8 mouse cellular contexts compared by ENCODE assay signal in genomic region chr5:143112281-143113246, GRCm38 (mm10). TPM values are rescaled to one million over a fixed set of nuclear protein-coding genes. Genes with fewer than 3 reads are reported as not detected.
DNase-seq lines count a peak whose midpoint lies in the region; ATAC-seq and TF ChIP-seq lines count a peak whose summit lies in the region.

Gene Rnf216 (minus strand): TSS chr5:143112994.

- H3K27me3 ChIP-seq in CH12.LX (replicated peaks): no peaks in the 10 kb centered on the region
- no peaks in the 10 kb centered on the region for H3K27me3 ChIP-seq in forebrain, embryonic 11.5 days (ENCODE audit: control insufficient read depth, insufficient read depth, low read length)
- H3K27me3 ChIP-seq in heart, embryonic 16.5 days (ENCODE audit: control insufficient read depth, insufficient read depth, low read length): no peaks in the 10 kb centered on the region
- H3K27me3 ChIP-seq in liver, embryonic 15.5 days: no peaks in the 10 kb centered on the region
- no peaks in the 10 kb centered on the region for H3K27me3 ChIP-seq in neural tube, embryonic 12.5 days (replicated peaks)

- peak; percentile 12 for TF ChIP-seq RAD21 in CH12.LX (IDR thresholded peaks at IDR 0.05; ENCODE audit: low read depth, low read length)

- TF ChIP-seq POLR2A in CH12.LX (IDR thresholded peaks at IDR 0.05; ENCODE audit: low read depth, low read length): peak; percentile 82

- in situ Hi-C loops in CH12.LX (cut with MboI; ENCODE audit: low pct_ligation_motif_present, low pct_unique_long_range_greater_than_20kb, low sequenced_read_pairs): no loop called here

- H3K79me2 ChIP-seq in CH12.LX (replicated peaks; ENCODE audit: control insufficient read depth, extremely low read depth, insufficient read depth, poor library complexity, severe bottlenecking): peaks cover 44% of the 10 kb centered on the region

- H3K4me2 ChIP-seq in CH12.LX (ENCODE audit: insufficient read depth, low read depth, poor library complexity, severe bottlenecking): peak within 1 kb of the TSS; percentile 94
- H3K4me2 ChIP-seq in forebrain, embryonic 11.5 days (ENCODE audit: low read depth, low read length, severe bottlenecking): peak within 1 kb of the TSS; percentile 87
- H3K4me2 ChIP-seq in heart, embryonic 16.5 days (ENCODE audit: low read depth, low read length): peak within 1 kb of the TSS; percentile 95
- H3K4me2 ChIP-seq in liver, embryonic 15.5 days: peak within 1 kb of the TSS; percentile 91
- H3K4me2 ChIP-seq in neural tube, embryonic 12.5 days (replicated peaks): peak within 1 kb of the TSS; percentile 90

- peaks cover 0 to 31% of the 10 kb centered on the region in 2 experiments for H3K4me1 ChIP-seq in CH12.LX (ENCODE audit: control insufficient read depth in 1 of 2, insufficient read depth in 2 of 2)
- 0 out of 2 replicates have a peak, but pooled peaks cover 2% of the 10 kb centered on the region for H3K4me1 ChIP-seq in forebrain, embryonic 11.5 days (replicated peaks; ENCODE audit: control insufficient read depth, insufficient read depth, low read length)
- H3K4me1 ChIP-seq in heart, embryonic 16.5 days (ENCODE audit: control insufficient read depth, insufficient read depth, low read length): peaks cover 17% of the 10 kb centered on the region
- H3K4me1 ChIP-seq in liver, embryonic 15.5 days (replicated peaks): peaks cover 51% of the 10 kb centered on the region
- H3K4me1 ChIP-seq in neural tube, embryonic 12.5 days: peaks cover 10% of the 10 kb centered on the region; the same call in 1 of the 2 replicates

- peak; percentile 94 for DNase-seq in CH12.LX (ENCODE audit: extremely low read depth)
- DNase-seq in c-Kit-positive CD71-positive TER-119-negative erythroid progenitor cells, embryonic 14.5 days (ENCODE audit: low read depth): peak; percentile 87
- peak; percentile 96 for DNase-seq in forebrain, embryonic 11.5 days (ENCODE audit: low spot score)
- peak; percentile 96 for DNase-seq in kidney, postnatal 36 days
- peak; percentile 90 for DNase-seq in telencephalon, adult 2 months (ENCODE audit: low read depth, low spot score)

- TF ChIP-seq EP300 in CH12.LX (IDR thresholded peaks at IDR 0.05; ENCODE audit: low read length): no peak

- TF ChIP-seq CTCF in CH12.LX (conservative IDR thresholded peaks at IDR 0.05 in 1 of 2, IDR thresholded peaks at IDR 0.05 in 1 of 2; ENCODE audit: low read depth in 2 of 2, low read length in 2 of 2): peak in 1 of 2 experiments; percentile 79; a peak in 3 of 4 replicates

- peak; percentile 97 for ATAC-seq in forebrain, embryonic 11.5 days (replicated peaks; ENCODE audit: low FRiP score)
- peak; percentile 94 for ATAC-seq in heart, embryonic 16.5 days (replicated peaks; ENCODE audit: extremely low read depth, insufficient read depth, low FRiP score)
- ATAC-seq in liver, embryonic 15.5 days (ENCODE audit: insufficient read depth): peak; percentile 94
- peak; percentile 97 for ATAC-seq in neural tube, embryonic 12.5 days (ENCODE audit: low FRiP score, low read depth)

- dilution Hi-C loops in CH12.LX (cut with MboI; ENCODE audit: extremely low pct_ligation_motif_present, extremely low pct_unique_long_range_greater_than_20kb, low sequenced_read_pairs): no loop called here

- H3K9ac ChIP-seq in CH12.LX (ENCODE audit: insufficient read depth, low read depth): peak within 1 kb of the TSS; percentile 50
- H3K9ac ChIP-seq in forebrain, embryonic 11.5 days (ENCODE audit: low read length): peak within 1 kb of the TSS; percentile 87
- peak within 1 kb of the TSS; percentile 93 for H3K9ac ChIP-seq in heart, embryonic 16.5 days (ENCODE audit: low read length)
- H3K9ac ChIP-seq in liver, embryonic 15.5 days: peak within 1 kb of the TSS; percentile 90
- peak within 1 kb of the TSS; percentile 93 for H3K9ac ChIP-seq in neural tube, embryonic 12.5 days

- peaks cover 3 to 23% of the 10 kb centered on the region in 2 experiments for H3K36me3 ChIP-seq in CH12.LX (replicated peaks in 1 of 2; ENCODE audit: control insufficient read depth in 1 of 2, insufficient read depth in 1 of 2, low read length in 1 of 2)
- H3K36me3 ChIP-seq in forebrain, embryonic 11.5 days (ENCODE audit: control insufficient read depth, insufficient read depth, low read length): no peaks in the 10 kb centered on the region
- no peaks in the 10 kb centered on the region for H3K36me3 ChIP-seq in heart, embryonic 16.5 days (ENCODE audit: control insufficient read depth, insufficient read depth)
- H3K36me3 ChIP-seq in liver, embryonic 15.5 days (replicated peaks): no peaks in the 10 kb centered on the region
- peaks cover 3% of the 10 kb centered on the region; the same call in 1 of the 2 replicates for H3K36me3 ChIP-seq in neural tube, embryonic 12.5 days

- H3K4me3 ChIP-seq in CH12.LX (replicated peaks in 1 of 3; ENCODE audit: low read depth in 2 of 3, low read length in 2 of 3, poor library complexity in 1 of 3): peak within 1 kb of the TSS; percentile 62 to 85 (median 80)
- peak within 1 kb of the TSS; percentile 84 for H3K4me3 ChIP-seq in forebrain, embryonic 11.5 days (ENCODE audit: low read depth, low read length)
- peak within 1 kb of the TSS; percentile 91 for H3K4me3 ChIP-seq in heart, embryonic 16.5 days (ENCODE audit: low read length)
- H3K4me3 ChIP-seq in liver, embryonic 15.5 days (replicated peaks): peak within 1 kb of the TSS; percentile 96
- peak within 1 kb of the TSS; percentile 87 for H3K4me3 ChIP-seq in neural tube, embryonic 12.5 days

- peak within 1 kb of the TSS; percentile 24; the same call in 1 of the 2 replicates for H3K27ac ChIP-seq in CH12.LX (ENCODE audit: insufficient read depth, low read depth)
- peak within 1 kb of the TSS; percentile 79 for H3K27ac ChIP-seq in forebrain, embryonic 11.5 days (ENCODE audit: low read depth, low read length)
- H3K27ac ChIP-seq in heart, embryonic 16.5 days (ENCODE audit: low read length): peak within 1 kb of the TSS; percentile 79
- peak within 1 kb of the TSS; percentile 88 for H3K27ac ChIP-seq in liver, embryonic 15.5 days (replicated peaks)
- peak within 1 kb of the TSS; percentile 77 for H3K27ac ChIP-seq in neural tube, embryonic 12.5 days

- peaks cover 4% of the 10 kb centered on the region for H3K9me3 ChIP-seq in CH12.LX (replicated peaks; ENCODE audit: low read length)
- H3K9me3 ChIP-seq in forebrain, embryonic 11.5 days (ENCODE audit: control insufficient read depth, low read length): no peaks in the 10 kb centered on the region
- H3K9me3 ChIP-seq in heart, embryonic 16.5 days (replicated peaks; ENCODE audit: control insufficient read depth, low read length): no peaks in the 10 kb centered on the region
- H3K9me3 ChIP-seq in liver, embryonic 15.5 days (replicated peaks): 0 out of 2 replicates have a peak, but pooled peaks cover 1% of the 10 kb centered on the region
- no peaks in the 10 kb centered on the region for H3K9me3 ChIP-seq in neural tube, embryonic 12.5 days

- WGBS in forebrain, embryonic 11.5 days: 1% methylated on average over 93 of the region's 110 CpGs
- 1% methylated on average over 68 of the region's 110 CpGs for WGBS in heart, embryonic 16.5 days
- WGBS in liver, embryonic 15.5 days (ENCODE audit: insufficient replicate concordance): under 1% methylated on average over 109 of the region's 110 CpGs
- WGBS in neural tube, embryonic 12.5 days: 1% methylated on average over 110 of the region's 110 CpGs

TF ChIP-seq in CH12.LX, 34 proteins besides CTCF, POLR2A, EP300 and RAD21 (continues in another document):
- TF ChIP-seq ELF1 (IDR thresholded peaks at IDR 0.05; ENCODE audit: low read depth, low read length) (peak; percentile 95), POLR2AphosphoS2 (IDR thresholded peaks at IDR 0.05; ENCODE audit: low read depth, low read length) (no peak), ZMIZ1 (IDR thresholded peaks at IDR 0.05; ENCODE audit: low read depth, low read length) (peak; percentile 92), ETS1 (conservative IDR thresholded peaks at IDR 0.05; ENCODE audit: low read depth, low read length) (no peak; the same call in 1 of the 2 replicates), CHD1 (IDR thresholded peaks at IDR 0.05; ENCODE audit: low read depth, low read length) (no peak; the same call in 1 of the 2 replicates), ZC3H11A (IDR thresholded peaks at IDR 0.05; ENCODE audit: low read depth, low read length) (no peak), ZNF384 (IDR thresholded peaks at IDR 0.05; ENCODE audit: low read depth, low read length) (no peak), ZKSCAN1 (IDR thresholded peaks at IDR 0.05; ENCODE audit: borderline replicate concordance, low read depth, low read length) (no peak), JUND (conservative IDR thresholded peaks at IDR 0.05; ENCODE audit: low read depth, low read length) (peak; percentile 25; the same call in 1 of the 2 replicates), PAX5 (IDR thresholded peaks at IDR 0.05; ENCODE audit: low read length) (no peak), MAX (IDR thresholded peaks at IDR 0.05; ENCODE audit: low read length) (peak; percentile 36; the same call in 1 of the 2 replicates), MAFK (IDR thresholded peaks at IDR 0.05; ENCODE audit: insufficient replicate concordance, low read length) (no peak), IRF4 (IDR thresholded peaks at IDR 0.05; ENCODE audit: low read depth, low read length) (peak; percentile 64; the same call in 1 of the 2 replicates), JUN (IDR thresholded peaks at IDR 0.05; ENCODE audit: insufficient read depth, low read depth, low read length) (no peak), SMC3 (IDR thresholded peaks at IDR 0.05; ENCODE audit: low read depth, low read length) (peak; percentile 40; the same call in 1 of the 2 replicates), MAZ (IDR thresholded peaks at IDR 0.05; ENCODE audit: low read depth, low read length) (peak; percentile 75; the same call in 1 of the 2 replicates), USF2 (conservative IDR thresholded peaks at IDR 0.05; ENCODE audit: low read depth, low read length) (no peak), TCF12 (IDR thresholded peaks at IDR 0.05; ENCODE audit: low read depth, low read length) (peak; percentile 90), HCFC1 (IDR thresholded peaks at IDR 0.05; ENCODE audit: low read depth, low read length) (peak; percentile 82), E2F4 (IDR thresholded peaks at IDR 0.05; ENCODE audit: insufficient replicate concordance, low read depth, low read length) (peak; percentile 47; the same call in 1 of the 2 replicates), BHLHE40 (IDR thresholded peaks at IDR 0.05; ENCODE audit: low read depth, low read length) (no peak)

RNA-seq across cellular contexts. Expression of gene Rnf216, which starts in this region (rescaled TPM):
- total RNA-seq in CH12.LX (2012; rRNA removed) (18.2 and 18.3 TPM in 2 replicates), CH12.LX (2014; rRNA removed) (15.5 and 17.6 TPM in 2 replicates)
- polyA plus RNA-seq in CH12.LX (2012; ENCODE audit: insufficient read length, low read depth): 30.7 and 33.2 TPM in 2 replicates
- 38.6 and 42.7 TPM in 2 replicates for polyA plus RNA-seq in forebrain, embryonic 11.5 days (2014; fragmentation: Nextera tagmentation; extraction: Ambion mirVana)
- polyA plus RNA-seq in heart, embryonic 16.5 days (2015; fragmentation: Nextera tagmentation; extraction: Ambion mirVana): 22.7 and 24.7 TPM in 2 replicates
- polyA plus RNA-seq in liver, embryonic 15.5 days (2015; fragmentation: Nextera tagmentation; extraction: Ambion mirVana): 13.2 and 13.9 TPM in 2 replicates
- polyA plus RNA-seq in neural tube, embryonic 12.5 days (2016; fragmentation: Nextera tagmentation; extraction: Ambion mirVana): 43.4 and 47.1 TPM in 2 replicates

Comparison
In these comparisons a context has a peak if more than half of its experiments do, and no peak if none do; other contexts are left out.
1. Peak in every context shown above with its lines: DNase-seq, ATAC-seq, H3K4me3 ChIP-seq and H3K27ac ChIP-seq.
2. H3K27ac ChIP-seq: peak in every context shown above with its lines; median percentile 88 in liver, embryonic 15.5 days; 79 in forebrain, embryonic 11.5 days; 79 in heart, embryonic 16.5 days; 77 in neural tube, embryonic 12.5 days; 24 in CH12.LX.